Mouse (Mus musculus): Measurements from ENCODE around the gene Rnf220. TPM values are rescaled to one million over a fixed set of nuclear protein-coding genes. Genes with fewer than 3 reads are reported as not detected.

The Rnf220 gene
- total and polyA plus RNA-seq, 2 experiments from 2014 or later, result 25.6 to 62.3 TPM

DNA sequence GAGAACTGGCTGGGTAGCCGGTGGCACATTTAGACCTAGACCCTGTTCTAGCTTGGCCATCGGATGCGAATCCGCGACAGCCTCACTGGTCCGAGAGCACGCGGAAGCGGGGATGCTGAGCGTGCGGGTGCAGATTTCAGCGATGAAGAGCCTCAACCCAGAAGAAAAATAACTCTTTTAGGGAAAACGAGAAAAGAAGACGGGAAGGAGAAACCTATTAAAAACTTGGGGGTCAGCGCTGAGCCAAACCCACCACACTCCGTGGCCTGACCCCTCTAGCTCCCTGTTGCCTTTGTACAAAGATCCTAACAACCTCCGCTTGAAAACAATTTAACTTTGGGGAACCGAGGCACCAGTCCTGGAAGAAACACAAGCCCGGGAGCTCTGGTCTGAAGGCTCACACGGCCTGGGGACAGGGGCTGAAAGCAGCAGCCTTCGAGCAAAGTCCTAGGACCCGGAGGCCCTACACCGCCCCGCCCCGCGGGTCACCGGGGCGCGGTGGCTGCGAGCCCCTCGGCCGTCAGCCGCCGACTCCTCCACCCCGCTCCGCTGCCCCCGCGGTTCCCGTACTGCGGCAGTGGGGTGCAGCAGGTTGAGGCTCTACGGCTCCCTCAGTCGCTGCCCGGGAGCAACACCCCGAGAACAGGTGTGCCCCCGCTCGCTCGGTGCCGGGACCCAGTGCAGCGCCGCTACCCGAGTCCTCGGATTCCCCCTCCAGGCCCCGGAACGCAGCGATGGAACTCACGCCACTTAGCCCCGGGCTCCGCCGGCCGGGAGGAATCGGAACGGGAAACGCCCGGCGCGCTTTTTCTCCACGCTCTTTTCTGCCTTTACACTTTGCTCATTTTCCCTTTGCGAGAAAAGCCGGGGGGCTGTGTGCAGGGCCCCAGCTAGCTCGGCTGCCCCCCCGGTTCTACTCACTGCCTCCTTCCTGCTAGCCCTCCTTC, 2.7 kb downstream of the Rnf220 start:
- ATAC-seq (ENCODE audit: insufficient read depth, low read depth), result 0 out of 2 replicates have a peak, but pooled peaks have one; percentile 2
- Histone ChIP-seq H3K36me3 (replicated peaks; ENCODE audit: control insufficient read depth, insufficient read depth, low read length) (no peaks in the 10 kb centered on the region), H3K4me3 (ENCODE audit: low read depth, low read length) (peak overlapping the region; percentile 49), H3K4me2 (ENCODE audit: low read depth, low read length) (peak overlapping the region; percentile 80), H3K27ac (ENCODE audit: low read depth) (no peak overlapping the region), H3K4me1 (ENCODE audit: control insufficient read depth, insufficient read depth) (peaks cover 13% of the 10 kb centered on the region), H3K9me3 (replicated peaks; ENCODE audit: control insufficient read depth, low read length) (no peaks in the 10 kb centered on the region), H3K27me3 (ENCODE audit: control insufficient read depth, insufficient read depth, low read length) (peaks cover 84% of the 10 kb centered on the region), H3K9ac (replicated peaks; ENCODE audit: low read depth, low read length) (no peak overlapping the region)
- TF ChIP-seq CTCF (IDR thresholded peaks at IDR 0.05; ENCODE audit: low read depth) (no peak), EP300 (IDR thresholded peaks at IDR 0.05; ENCODE audit: low read depth) (no peak)
- under 1% methylated on average over 70 of the region's 71 CpGs for WGBS
- no peak for DNase-seq (ENCODE audit: low spot score)

DNA sequence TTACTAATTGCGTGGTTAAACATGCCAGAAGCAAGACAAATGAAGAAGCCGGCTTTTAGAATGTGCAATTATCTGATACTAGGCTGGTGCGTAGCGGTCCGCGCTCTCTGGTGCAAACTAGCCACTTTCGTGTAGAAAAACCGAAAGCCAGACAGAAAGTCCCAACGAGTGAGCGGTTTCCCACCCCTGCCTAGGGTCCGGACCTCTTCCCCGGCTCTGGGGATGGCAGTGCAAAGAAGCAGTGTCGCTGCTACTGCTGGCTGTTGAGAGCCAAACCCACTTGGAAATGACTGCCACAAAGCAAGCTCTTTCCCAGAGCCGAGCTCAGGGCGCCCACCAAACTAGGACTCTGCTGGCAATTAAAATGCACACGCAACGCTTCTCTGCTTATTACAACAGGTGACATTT, 3.7 kb downstream of the Rnf220 start:
- peaks cover 13% of the 10 kb centered on the region for H3K4me1 ChIP-seq (ENCODE audit: control insufficient read depth, insufficient read depth)
- no peaks in the 10 kb centered on the region for H3K36me3 ChIP-seq (replicated peaks; ENCODE audit: control insufficient read depth, insufficient read depth, low read length)
- peaks cover 85% of the 10 kb centered on the region for H3K27me3 ChIP-seq (ENCODE audit: control insufficient read depth, insufficient read depth, low read length)
- no peak for DNase-seq (ENCODE audit: low spot score)
- TF ChIP-seq EP300 (IDR thresholded peaks at IDR 0.05; ENCODE audit: low read depth) (no peak), CTCF (IDR thresholded peaks at IDR 0.05; ENCODE audit: low read depth) (no peak)
- peak overlapping the region; percentile 29; the same call in 1 of the 2 replicates for H3K4me2 ChIP-seq (ENCODE audit: low read depth, low read length)
- H3K4me3 ChIP-seq (ENCODE audit: low read depth, low read length), result peak overlapping the region; percentile 20; the same call in 1 of the 2 replicates
- H3K9me3 ChIP-seq (replicated peaks; ENCODE audit: control insufficient read depth, low read length), result no peaks in the 10 kb centered on the region
- 5% methylated on average over 17 of the region's 17 CpGs for WGBS
- H3K9ac ChIP-seq (replicated peaks; ENCODE audit: low read depth, low read length), result no peak overlapping the region
- no peak for ATAC-seq (ENCODE audit: insufficient read depth, low read depth)
- no peak overlapping the region for H3K27ac ChIP-seq (ENCODE audit: low read depth)

- no peak overlapping the region for H3K27ac ChIP-seq (ENCODE audit: low read depth)
- ATAC-seq (ENCODE audit: insufficient read depth, low read depth) (no peak), DNase-seq (ENCODE audit: low spot score) (no peak)
- no peaks in the 10 kb centered on the region for H3K9me3 ChIP-seq (replicated peaks; ENCODE audit: control insufficient read depth, low read length)
- no peak overlapping the region for H3K9ac ChIP-seq (replicated peaks; ENCODE audit: low read depth, low read length)
- H3K36me3 ChIP-seq (replicated peaks; ENCODE audit: control insufficient read depth, insufficient read depth, low read length), result no peaks in the 10 kb centered on the region
- TF ChIP-seq CTCF (IDR thresholded peaks at IDR 0.05; ENCODE audit: low read depth) (no peak), EP300 (IDR thresholded peaks at IDR 0.05; ENCODE audit: low read depth) (no peak)
- peaks cover 13% of the 10 kb centered on the region for H3K4me1 ChIP-seq (ENCODE audit: control insufficient read depth, insufficient read depth)
- peaks cover 79% of the 10 kb centered on the region for H3K27me3 ChIP-seq (ENCODE audit: control insufficient read depth, insufficient read depth, low read length)
- H3K4me2 ChIP-seq (ENCODE audit: low read depth, low read length), result no peak overlapping the region
- WGBS, result 71% methylated on average over 6 of the region's 6 CpGs
- no peak overlapping the region for H3K4me3 ChIP-seq (ENCODE audit: low read depth, low read length)
These were observed 5.0 kb downstream of the Rnf220 start for GRCm38 (mm10) chr4:117491840-117492239.

DNA sequence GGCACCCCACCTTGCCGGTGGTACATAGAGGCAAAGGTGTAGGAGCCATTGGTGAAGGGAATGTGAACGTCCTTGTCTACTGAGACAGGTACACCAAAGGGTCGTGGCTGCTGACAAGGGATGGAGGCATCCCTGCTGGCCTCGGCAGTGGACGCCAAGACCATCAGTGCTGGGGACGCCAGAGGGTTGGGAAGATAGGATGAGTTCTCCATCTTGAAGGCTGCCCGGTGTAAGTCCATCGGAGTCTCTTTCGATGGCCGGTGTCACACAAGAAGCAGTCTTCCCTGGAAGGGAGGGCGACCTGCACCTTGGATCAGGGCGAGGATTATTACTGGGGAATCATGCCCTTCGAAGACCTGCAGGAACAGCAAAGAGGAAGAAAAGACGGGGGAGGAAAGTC, 6.9 kb downstream of the Rnf220 start:
- Histone ChIP-seq H3K4me1 (ENCODE audit: control insufficient read depth, insufficient read depth) (peaks cover 10% of the 10 kb centered on the region), H3K9ac (replicated peaks; ENCODE audit: low read depth, low read length) (no peak overlapping the region), H3K27ac (ENCODE audit: low read depth) (no peak overlapping the region), H3K36me3 (replicated peaks; ENCODE audit: control insufficient read depth, insufficient read depth, low read length) (no peaks in the 10 kb centered on the region), H3K4me3 (ENCODE audit: low read depth, low read length) (no peak overlapping the region), H3K27me3 (ENCODE audit: control insufficient read depth, insufficient read depth, low read length) (peaks cover 77% of the 10 kb centered on the region), H3K4me2 (ENCODE audit: low read depth, low read length) (no peak overlapping the region), H3K9me3 (replicated peaks; ENCODE audit: control insufficient read depth, low read length) (no peaks in the 10 kb centered on the region)
- no peak for ATAC-seq (ENCODE audit: insufficient read depth, low read depth)
- TF ChIP-seq CTCF (IDR thresholded peaks at IDR 0.05; ENCODE audit: low read depth) (no peak), EP300 (IDR thresholded peaks at IDR 0.05; ENCODE audit: low read depth) (no peak)
- DNase-seq (ENCODE audit: low spot score), result no peak
- WGBS, result 80% methylated on average over 14 of the region's 14 CpGs

DNA sequence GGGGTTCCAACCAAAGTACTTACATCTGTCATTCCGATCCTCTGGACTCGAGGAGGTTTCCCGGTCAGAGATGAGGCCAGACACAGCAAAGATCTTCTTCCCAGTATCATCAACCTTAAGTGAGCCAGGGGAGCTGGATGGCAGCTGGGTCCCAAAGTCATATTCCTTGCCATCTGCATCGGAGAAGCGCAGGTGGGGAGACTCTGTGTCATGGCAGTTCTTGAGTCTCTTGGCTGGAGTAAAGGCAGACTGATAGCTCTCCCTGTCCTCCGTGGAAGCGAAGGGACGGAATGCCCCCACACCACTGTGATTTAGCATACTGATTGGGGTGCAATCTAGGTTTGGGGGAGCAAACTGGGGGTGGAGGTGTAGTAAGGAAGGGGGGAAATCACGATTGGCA, 7.3 kb downstream of the Rnf220 start:
- no peak for DNase-seq (ENCODE audit: low spot score)
- Histone ChIP-seq H3K4me1 (ENCODE audit: control insufficient read depth, insufficient read depth) (peaks cover 8% of the 10 kb centered on the region), H3K27me3 (ENCODE audit: control insufficient read depth, insufficient read depth, low read length) (peaks cover 73% of the 10 kb centered on the region), H3K4me2 (ENCODE audit: low read depth, low read length) (no peak overlapping the region), H3K27ac (ENCODE audit: low read depth) (no peak overlapping the region), H3K36me3 (replicated peaks; ENCODE audit: control insufficient read depth, insufficient read depth, low read length) (no peaks in the 10 kb centered on the region), H3K4me3 (ENCODE audit: low read depth, low read length) (no peak overlapping the region), H3K9ac (replicated peaks; ENCODE audit: low read depth, low read length) (no peak overlapping the region), H3K9me3 (replicated peaks; ENCODE audit: control insufficient read depth, low read length) (no peaks in the 10 kb centered on the region)
- 83% methylated on average over 9 of the region's 9 CpGs for WGBS
- no peak for TF ChIP-seq CTCF (IDR thresholded peaks at IDR 0.05; ENCODE audit: low read depth)
- no peak for TF ChIP-seq EP300 (IDR thresholded peaks at IDR 0.05; ENCODE audit: low read depth)
- ATAC-seq (ENCODE audit: insufficient read depth, low read depth), result no peak
